Mouse (Mus musculus) right cerebral cortex, postnatal 14 days (tissue): ENCODE results near the gene Kcne2.

Source experiments
- DNase-seq: peaks from one replicate; pipeline ENCODE4 v3.0.0; 2022

Gene Kcne2

DNA sequence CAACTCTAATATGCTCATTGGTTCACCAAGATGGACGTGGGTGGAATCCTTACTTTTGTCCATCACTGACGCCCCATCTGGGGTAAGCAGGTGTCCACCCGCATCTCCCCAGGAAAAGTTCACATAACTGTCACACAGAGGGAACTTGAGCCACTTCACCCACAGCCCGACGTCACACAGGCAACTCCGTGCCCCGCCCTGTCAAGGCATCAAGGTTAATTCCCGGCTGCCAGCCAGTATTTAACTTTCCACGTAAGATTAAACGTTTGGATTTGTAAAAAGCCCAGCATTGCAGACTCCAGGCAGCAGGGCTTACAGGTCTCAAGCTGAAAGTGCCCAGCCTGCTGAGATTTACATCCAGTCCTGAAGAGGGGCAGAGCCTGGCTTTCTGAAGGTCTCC is at the start of gene Kcne2:
TSS of gene Kcne2 (plus strand) at position 289 of the 400 bp plus-strand sequence.
- no peak for DNase-seq

GRCm38 (mm10) chr16:92245909-92246308 is 46.3 kb upstream of the Kcne2 start:
- DNase-seq, result no peak

- DNase-seq, result no peak
Observed at GRCm38 (mm10) chr16:92246974-92247373, 45.2 kb upstream of the Kcne2 start.

DNA sequence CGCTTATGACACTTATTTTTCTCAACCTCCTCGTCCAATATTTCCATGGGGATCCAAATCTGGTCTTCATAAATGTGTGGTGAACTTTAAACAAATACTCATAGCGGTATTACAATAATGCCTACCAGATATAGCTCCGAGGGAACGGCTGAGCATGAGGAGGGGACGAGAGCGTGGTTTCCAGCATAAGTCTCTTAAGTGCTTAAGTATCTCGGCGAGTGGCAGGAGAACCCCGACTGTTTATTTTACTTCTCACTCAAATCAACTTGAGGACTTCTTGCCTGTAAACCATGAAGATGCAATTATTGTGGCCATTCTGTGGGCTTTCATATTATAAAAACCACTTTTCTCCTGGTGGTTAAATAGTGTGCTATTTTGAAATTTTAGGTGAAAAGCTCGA is 44.5 kb upstream of the Kcne2 start:
- no peak for DNase-seq

DNA sequence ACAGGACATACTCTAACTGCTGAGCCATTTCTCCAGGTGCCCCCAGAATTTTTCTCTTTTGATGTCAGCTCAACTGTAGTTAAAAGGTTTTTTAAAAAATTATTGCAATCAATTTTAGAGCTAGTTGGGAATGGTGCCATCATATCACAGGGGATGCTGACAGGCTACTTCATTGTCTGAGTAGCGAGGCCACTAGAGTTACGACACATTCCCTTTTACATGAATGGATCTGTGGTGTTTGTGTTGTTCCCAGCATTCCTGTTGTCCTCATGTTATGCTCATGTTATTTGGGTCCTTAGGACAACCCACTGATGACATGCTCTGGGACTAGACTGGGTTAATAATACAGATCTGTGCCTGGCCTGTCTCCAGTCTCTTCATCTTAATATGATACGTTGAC is 42.5 kb upstream of the Kcne2 start:
- no peak for DNase-seq

- no peak for DNase-seq
Observed at GRCm38 (mm10) chr16:92250452-92250851, 41.7 kb upstream of the Kcne2 start.

GRCm38 (mm10) chr16:92254316-92254715 is 37.9 kb upstream of the Kcne2 start:
- DNase-seq, result no peak

GRCm38 (mm10) chr16:92267861-92268260 is 24.3 kb upstream of the Kcne2 start:
- DNase-seq, result no peak

DNA sequence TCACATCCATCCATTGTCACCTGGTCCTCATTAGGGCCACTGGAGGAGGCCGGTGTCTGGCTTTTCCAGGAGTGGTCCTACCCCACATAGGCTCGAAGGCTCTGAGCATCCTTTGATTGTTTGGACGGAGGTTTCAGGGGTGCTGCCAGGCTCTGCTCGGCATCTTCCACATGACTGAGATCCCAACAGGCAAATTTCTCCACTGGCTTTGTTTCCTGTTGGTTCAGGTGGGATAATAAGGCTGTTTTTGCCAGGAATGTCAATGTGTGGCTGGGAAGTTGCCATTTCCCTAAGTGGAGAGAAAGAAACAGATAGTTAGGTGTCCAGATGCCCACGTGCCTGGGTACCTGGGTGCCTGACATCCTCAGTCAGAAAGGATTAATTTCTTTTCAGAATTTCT is 17.7 kb upstream of the Kcne2 start:
- DNase-seq, result no peak

DNA sequence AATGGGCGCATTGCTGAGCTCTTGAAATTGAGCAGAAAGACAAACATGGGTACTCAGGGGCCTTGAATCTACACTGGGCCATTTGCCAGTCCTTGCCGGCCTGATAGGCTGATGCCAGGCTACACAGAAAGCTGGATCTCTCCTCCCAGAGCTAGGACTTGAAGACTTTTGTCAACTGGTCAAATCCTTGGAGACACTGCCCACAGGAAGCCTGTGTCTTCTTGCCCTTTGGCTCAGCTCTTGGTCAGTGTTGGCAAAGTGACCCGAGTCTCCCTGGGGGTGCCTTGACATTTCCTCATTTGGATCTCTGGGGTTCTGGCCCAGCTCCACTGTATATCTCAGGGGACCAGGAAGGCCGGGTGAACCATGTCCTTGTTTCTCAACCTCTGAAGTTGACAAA is 16.7 kb upstream of the Kcne2 start:
- no peak for DNase-seq

- no peak for DNase-seq
Observed at GRCm38 (mm10) chr16:92282671-92283070, 9.5 kb upstream of the Kcne2 start.

- no peak for DNase-seq
Observed at GRCm38 (mm10) chr16:92285068-92285467, 7.1 kb upstream of the Kcne2 start.

GRCm38 (mm10) chr16:92286609-92287008 is 5.6 kb upstream of the Kcne2 start:
- peak; percentile 91 for DNase-seq

DNA sequence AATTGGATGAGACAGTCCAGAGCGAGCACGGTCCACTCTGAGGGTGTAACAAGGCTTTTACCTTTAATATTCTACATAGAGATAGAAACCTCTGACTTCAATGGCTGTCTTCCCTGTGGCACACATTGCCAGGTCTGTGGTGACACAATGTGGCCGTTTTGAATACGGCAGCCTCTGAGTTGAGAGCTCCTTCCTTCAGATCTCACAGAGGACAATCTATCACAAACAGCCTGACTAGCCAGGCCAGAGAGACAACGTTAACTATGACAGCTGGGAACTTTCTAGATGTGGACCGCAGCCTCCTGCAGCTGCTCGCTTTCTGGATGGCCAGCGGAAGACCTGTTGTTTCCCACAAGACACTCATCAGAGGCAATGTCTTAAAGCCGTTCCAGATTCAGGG is 3.4 kb upstream of the Kcne2 start:
- peak; percentile 41 for DNase-seq

DNA sequence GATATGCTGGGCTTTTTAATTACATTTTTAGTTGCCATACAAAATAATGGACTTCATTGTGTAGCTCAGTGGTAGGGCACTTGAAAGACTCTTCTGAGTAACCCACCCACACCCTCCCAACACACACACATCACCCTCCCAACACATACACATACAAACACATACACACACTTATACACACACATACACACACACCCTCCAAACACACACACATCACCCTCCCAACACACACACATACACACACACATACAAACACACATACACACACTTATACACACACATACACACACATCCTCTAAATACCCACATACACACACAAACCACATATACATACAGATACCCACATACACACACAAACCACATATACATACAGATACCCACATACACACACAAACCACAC is 2.1 kb upstream of the Kcne2 start:
- no peak for DNase-seq

DNA sequence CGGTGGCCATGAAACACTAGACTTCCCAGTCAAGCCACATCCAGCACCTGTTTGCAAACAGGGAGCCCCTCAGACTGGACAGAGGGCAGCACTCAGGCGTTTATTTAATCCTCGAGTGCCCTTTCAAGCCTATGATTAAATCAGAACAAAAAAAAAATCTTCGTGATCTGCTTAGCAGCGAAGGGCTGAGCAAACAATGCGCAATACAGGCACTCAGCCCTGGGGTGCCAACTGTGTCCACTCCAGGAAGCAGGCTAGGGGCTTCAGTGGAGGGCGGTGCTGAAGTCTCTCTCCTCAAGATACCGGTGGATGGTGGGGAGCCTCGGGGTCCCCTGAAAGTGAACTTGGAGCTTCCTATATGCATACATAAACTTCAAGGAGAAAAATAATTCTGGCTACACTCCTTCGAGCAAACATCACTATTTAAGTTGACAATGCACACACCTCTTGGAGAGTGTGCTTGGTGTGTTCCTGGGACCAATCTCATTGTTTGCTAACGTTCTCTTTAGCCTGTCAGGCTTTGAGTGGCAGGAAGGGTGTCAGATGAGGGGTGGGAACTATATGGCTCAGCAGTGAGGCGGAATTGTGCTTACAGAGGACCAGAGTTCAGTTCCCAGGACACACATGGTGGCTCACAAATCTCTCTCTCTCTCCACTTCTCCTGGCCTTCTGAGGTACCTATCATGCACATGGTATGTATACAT is 2.2 kb downstream of the Kcne2 start:
- no peak for DNase-seq

GRCm38 (mm10) chr16:92295328-92295727 is 3.1 kb downstream of the Kcne2 start:
- no peak for DNase-seq

DNA sequence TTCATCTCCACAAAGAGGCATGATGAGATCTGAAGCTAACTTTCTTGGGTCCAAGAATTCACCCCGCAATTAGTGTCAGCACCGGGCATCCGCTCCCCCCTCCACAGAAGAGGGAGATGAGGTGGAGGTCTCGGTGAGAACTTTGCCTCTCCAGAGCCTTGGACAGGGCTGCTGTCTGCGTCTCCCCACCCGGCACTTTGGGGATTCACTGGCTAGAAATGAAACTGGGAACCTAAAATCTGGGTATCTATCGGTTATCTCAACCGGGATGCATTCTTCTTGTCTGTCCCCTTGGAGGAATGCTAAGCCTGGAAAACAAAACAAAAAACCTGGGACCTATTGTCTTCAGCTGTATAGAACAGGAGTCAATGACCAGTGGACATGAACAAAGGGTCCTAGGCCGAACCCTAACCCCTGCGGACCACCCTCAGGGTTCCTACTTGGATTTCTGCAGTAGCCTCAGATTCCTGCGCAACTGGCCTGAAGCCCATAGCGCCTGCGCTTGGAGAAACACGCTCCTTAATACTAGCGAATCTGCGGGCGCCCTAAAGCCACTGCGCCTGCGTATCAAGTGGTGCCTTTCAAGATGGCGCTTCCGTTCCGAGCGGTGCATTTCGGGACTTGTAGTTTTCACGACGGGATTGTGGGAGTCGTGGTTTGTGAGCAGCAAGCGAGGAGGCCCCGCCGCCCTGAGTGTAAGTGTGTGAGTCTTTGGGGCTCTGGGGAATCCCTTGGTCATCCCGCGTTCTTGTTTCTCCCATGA is 8.6 kb downstream of the Kcne2 start, which contains the start of gene Smim11:
TSS of gene Smim11 (plus strand) at position 638 of the 763 bp plus-strand sequence.
- peak; percentile 93 for DNase-seq

DNA sequence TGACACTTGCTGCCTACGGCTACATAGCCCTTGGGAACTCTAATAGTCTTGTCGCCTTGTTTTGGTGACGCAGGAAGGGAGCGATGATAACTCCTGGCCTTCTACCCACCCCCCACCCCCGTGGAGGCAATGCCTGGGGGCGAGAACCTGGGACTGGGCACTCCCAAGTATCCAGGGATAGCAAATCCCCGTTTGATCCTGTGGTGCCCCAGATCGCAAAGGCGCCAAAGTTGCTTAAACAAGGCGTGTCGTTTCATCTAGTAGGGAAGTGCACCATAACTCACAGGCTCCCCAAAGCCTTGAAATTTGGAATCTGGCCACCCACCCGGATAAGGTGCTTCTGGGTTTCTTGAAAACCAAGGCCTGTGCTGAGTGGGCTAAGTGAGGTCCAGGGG is 9.2 kb downstream of the Kcne2 start:
- DNase-seq, result no peak

DNA sequence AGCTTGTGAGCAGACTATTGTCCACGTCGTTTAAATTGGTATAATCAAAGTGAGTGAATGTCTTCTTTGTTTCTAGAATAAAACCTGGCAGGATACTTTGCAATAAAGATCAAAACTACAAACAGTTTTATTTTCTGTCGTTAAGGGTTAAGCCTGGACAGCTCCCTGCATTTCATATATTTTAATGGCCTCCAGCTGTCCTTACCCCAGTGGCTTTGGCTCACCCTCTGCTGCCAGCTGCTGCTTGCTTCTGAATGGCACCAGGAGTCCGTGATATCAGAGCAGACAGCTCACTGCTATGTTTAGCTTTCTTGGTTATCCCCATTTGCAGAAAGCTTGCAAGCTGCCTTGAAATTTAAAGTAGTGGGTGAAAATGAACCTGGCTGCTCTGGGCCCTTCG is 9.8 kb downstream of the Kcne2 start:
- no peak for DNase-seq

DNA sequence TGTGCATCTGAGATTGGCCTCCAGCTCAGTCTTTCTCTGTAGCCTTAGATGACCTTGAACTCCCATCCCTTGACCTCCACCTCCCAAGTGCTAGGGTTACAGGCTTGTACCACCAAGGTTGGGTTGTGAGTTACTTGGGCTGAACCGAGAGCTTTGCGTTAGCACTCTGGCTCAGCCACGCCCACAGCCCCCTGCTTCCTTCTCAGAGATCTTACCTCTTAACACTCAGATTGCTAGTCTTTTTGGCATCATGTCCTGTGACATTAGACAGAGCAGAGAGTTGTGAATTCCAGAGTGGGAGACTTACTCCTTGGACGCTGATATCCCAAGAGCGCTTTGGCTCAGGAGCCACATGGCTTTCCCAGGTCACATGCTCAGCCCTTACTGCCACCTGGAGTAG is 10.3 kb downstream of the Kcne2 start:
- no peak for DNase-seq

GRCm38 (mm10) chr16:92305519-92305918 is 13.3 kb downstream of the Kcne2 start:
- no peak for DNase-seq

DNA sequence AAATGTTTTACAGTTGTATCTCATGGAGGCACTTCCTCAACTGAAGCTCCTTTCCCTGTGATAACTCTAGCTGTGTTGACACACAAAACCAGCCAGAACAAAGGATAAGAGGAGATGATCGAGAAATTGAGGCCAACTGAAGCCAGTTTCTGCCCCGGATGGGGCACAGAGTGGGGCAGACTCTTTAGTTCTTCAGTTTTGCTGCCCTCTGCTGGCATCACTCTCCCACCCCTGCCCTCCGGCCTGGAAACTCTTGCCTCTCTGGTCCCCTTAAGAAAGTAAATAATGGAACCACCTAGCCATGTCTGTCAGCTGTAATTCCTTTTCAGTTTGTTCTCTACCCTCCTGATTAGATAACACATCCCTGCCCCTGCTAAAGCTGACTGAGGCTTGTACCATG is 15.8 kb downstream of the Kcne2 start:
- DNase-seq, result no peak

DNA sequence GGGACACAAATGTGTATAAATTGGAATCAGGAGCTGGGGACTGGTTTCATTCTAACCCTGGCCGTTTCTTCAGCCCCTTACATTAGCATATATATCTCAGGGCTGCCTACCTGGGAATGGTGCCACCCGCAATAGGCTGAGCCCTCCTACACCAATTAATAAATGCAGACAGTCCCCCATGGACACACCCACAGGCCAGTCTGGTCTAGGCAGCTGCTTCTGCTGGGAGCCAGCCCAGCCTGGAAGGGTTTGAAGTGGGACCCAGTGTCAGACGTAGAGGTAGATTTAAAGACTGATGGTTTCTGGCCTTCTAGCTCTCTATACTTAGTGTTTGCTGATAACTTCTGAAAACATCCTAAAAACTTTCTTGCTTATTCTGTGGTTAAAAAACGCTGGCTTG is 16.9 kb downstream of the Kcne2 start:
- DNase-seq, result no peak
